Mouse (Mus musculus): ENCODE measurements at regions not wholly inside any gene's neighbourhood (a gene's known extent, or its start where the extent isn't known, plus 50 kb on each side); places are given as distances from the start of the nearest gene placed in this dataset.

DNA sequence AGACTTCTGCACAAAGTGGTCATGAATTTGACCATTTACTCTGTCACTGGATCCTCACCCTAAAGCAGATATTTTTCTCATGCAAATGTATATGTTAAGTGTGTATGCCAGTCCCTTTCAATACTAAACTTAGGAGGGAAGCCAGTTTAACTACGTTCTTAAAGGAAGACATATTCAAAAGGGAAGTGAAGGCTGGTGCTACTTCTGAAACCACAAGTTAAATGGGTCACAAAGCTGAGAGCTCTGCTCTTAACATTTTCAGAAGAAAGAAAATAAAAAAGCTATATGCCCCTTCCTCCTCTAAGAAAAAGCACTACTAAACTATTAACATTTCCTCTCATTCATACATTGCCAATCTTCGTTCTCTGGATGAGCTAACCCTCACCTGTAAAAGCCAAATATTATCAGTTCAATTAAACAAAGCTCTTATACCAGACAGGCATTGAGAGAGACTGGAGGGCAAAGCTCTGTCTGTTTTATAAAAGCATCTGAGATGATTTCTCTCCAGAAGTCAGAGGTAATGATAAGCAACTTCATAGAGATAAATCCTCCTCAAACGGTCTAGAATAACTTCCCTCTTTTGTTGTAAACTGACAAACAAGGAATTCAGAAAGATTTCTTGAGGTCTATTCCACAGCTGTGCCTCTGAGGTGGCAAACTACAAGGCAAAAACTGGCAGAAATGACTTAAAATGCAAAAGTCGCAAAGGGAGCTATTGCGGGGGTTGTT lies 82.7 kb upstream of the Klf6 start:
- DNase-seq (ENCODE audit: low read depth): no peak

DNA sequence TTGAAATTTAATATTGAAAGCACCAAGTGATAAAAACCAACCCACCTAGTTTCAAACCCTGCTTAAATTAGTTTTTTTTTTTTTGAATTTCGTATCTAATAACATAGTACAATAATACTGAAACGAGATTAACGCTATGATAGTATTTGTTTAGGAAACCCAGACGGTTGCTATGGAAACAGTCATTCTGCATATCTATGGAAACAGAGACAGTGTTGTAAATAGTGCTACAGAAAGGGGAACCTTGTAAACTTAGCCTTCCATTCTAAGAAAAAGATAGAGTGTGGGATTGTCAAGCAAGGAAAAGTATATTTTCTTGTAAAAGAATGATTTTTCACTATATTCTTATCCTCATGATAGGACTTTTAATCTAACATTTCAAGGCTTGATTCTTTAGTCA lies 81.9 kb upstream of the Klf6 start:
- no peak for DNase-seq (ENCODE audit: low read depth)

DNA sequence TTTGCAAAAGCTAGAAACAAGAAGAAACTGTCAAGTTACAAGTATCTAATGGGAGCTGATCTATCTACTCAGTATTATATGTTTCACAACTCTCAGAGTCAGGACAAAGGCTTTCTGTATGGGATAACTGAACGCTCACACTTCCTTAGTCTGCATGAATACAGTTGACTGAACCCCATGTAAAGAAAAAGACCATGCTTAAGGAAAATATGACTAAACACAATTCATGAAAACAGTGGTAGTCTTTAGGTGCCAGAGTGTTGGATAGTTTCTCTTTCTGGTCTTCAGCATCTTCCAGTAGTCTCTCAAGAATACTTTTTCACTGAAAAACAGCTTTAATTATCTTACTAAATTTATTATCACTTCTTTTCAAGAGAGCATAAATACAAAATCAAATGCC lies 78.7 kb upstream of the Klf6 start:
- no peak for DNase-seq (ENCODE audit: low read depth)

DNA sequence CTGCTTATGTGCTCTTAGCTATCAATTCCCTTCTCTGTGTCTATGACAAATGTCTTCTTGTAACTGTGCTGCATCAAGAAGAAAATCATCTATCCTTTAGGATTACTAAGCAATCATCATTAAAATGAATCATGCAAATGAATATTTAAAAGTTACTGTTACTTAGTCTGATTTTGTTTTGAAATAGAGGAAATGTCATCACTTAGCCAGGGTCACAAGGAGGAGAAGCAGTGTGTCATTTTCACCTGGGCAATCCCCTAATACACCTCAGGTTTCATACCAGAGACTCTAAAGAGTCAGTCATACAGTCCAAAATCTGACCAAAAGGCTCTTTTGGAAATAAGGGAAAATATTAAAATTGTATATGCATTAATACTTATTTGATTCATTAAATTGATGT lies 74.2 kb upstream of the Klf6 start:
- no peak for DNase-seq (ENCODE audit: low read depth)

DNA sequence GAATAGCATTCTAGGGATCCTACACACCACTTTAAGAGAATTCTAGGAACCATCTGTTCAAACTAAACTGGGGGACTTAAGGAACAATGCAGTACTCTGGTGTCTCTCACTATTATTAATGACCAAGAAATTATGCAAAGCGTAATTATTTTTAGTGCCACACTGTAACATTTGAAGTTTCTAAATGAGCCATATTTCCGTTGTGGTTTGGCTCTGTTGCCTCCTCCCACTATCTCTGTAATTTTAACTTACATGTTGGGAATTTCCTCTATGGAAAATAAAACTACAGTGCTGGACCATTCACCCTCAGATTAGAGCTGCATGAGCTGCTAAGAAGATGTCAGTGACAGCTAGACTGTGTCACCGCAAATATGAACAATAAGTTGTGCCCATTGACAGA lies 72.0 kb upstream of the Klf6 start:
- DNase-seq (ENCODE audit: low read depth): no peak

DNA sequence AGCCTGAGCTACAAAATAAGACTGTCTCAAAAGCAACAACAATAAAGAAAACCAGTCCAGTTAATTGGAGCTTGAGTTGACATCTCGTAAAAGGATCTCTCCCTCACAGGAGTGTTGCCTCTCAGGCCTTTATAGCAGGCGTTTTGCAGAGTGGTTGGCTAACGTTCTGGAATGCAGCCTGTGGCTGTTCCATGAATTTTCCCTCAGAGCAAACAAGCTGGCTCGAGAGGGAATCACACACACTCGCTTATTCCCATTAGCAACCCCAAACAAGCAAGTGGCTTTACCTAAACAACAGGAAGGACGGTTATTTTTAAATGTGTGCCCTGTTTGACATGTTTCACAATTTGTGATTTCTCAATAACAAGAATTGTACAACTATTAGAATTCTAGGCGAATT lies 59.2 kb upstream of the Klf6 start:
- peak; percentile 23 for DNase-seq (ENCODE audit: low read depth)

DNA sequence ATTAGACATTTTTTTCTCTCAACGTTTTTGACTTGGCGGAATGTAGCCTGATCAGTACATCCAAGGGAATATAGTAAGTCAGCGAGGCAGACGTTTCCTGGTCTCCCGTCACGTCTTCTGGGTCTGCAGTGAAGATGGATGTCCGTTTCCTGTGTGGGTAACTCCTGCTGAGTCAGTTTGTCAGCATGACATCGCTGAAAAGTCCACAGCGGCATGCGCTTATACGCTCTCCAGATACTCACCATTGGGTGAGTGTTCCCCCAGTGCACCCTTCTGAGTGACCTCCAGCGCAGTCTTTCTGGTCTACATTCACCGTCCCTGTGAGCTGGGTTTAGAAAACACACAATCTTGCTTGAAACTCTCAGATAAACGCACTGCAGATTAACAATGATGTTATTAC lies 58.5 kb upstream of the Klf6 start:
- DNase-seq (ENCODE audit: low read depth): no peak

DNA sequence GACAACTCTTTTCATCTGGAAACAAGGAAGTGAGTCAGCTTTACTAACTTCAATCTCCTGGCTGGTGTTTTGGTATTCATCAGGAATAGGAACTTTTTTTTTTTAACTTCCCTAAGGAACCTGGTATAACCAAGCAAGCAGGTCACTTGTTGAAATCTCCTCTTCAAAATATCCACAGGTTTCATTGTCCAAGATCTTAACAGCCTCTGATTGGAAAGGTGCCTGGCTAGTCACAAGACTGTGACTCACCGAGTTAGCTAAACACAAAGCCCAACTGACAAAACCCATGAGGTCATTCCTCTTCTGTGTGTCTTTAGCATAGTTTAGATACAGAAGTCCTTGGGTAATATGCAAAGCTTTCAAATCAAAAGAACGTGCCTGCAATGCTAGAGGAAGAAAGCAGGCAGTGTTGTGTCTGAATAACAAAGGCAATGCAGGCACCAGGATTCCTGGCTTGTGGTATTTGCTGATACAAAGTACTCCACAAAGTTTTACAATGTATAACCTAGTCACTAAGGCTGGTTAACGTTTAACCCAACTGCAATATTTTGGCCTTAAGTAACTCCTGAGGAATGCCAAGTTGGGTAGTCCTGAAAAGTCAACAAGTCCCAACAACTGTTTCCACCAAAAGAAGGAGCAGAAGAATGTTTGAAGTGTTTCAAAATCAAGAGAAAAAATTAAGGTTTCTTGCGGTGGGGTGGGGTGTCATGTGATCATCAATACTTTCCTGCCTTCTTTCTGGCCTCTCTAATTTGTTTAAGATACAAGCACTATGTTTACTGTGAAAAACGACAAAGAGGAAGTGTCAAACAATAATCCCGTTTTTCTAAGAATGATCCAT lies 57.5 kb upstream of the Klf6 start:
- DNase-seq (ENCODE audit: low read depth): peak; percentile 84

DNA sequence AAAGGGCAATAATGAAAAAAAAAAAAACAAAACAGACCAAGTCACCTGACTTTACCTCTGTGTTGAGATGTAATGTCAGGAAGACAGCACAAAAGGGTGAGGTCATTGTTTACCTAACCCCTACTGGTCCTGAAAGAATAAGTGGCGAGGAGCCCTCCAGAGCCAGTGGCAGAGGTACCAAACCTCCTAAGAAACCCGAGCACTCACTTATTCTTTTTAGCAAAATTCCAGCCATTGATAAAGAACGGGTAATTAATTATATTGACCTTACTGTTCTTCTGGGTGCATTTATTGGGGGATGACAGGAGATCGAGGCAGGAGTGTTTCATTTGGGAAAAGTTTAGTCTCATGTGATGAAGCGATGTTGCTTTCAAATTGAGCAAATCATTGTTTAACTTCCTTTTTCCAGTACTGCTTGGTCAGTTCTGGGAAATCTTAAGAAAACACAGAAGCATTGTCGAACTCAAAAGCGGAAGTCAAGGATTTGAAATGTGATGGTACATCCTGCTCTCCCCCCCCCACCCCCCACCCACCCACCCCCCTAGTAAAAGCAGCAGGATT lies 56.8 kb upstream of the Klf6 start:
- no peak for DNase-seq (ENCODE audit: low read depth)

DNA sequence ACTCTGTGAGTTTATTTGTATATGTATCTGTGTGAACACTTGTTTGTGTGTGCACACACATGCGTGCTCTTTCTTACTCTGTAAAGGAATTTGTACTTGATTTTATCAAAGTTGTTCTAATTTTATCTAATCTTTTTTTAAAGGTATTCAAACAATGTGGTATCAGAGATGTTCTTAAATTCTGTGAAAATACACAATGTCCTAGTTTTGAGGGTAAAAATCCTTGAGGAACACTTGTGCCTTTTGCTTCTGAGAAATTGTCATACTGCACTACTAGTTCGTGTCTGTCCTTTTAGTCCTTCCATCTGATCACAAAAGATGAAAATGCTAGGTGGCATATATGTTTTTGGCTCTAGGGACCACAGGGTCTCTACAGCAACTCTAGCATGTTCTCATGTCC lies 52.9 kb upstream of the Klf6 start:
- DNase-seq (ENCODE audit: low read depth): no peak
